Mouse (Mus musculus) forebrain, embryonic 14.5 days (tissue): ENCODE measurements around the gene Foxl1. TPM values are rescaled to one million over a fixed set of nuclear protein-coding genes. Genes with fewer than 3 reads are reported as not detected.

Experiments used
- ATAC-seq: fragments of 200-750 bp; cut with Nextera tagmentation; 2 replicates; pipeline ENCODE4 v1.8.0; 2017; ENCODE audit warnings: mild to moderate bottlenecking, moderate library complexity
- DNase-seq: peaks from one replicate; pipeline ENCODE4 v3.0.0-alpha.2; 2015; ENCODE audit warnings: low spot score
- H3K27ac ChIP-seq: fragments of 300-500 bp; sonication (generic); 2 replicates; pipeline ENCODE4 v1.5.1; 2014; ENCODE audit warnings: low read depth, mild to moderate bottlenecking, control low read depth, low read length, moderate library complexity
- H3K27me3 ChIP-seq: fragments of 300-500 bp; sonication (generic); replicated peaks from 2 replicates; pipeline ENCODE4 v1.6.1; 2014; ENCODE audit warnings: low read length, control low read depth, mixed read lengths; ENCODE audit not compliant: control insufficient read depth, insufficient read depth
- H3K36me3 ChIP-seq: fragments of 300-500 bp; sonication (generic); 2 replicates; pipeline ENCODE4 v1.6.1; 2014; ENCODE audit warnings: low read length, control low read depth; ENCODE audit not compliant: control insufficient read depth, insufficient read depth
- H3K4me1 ChIP-seq: fragments of 300-500 bp; sonication (generic); 2 replicates; pipeline ENCODE4 v1.6.1; 2014; ENCODE audit warnings: antibody characterized with exemption, low read length, control low read depth; ENCODE audit not compliant: control insufficient read depth, insufficient read depth
- H3K4me2 ChIP-seq: fragments of 300-500 bp; sonication (generic); 2 replicates; pipeline ENCODE4 v1.6.1; 2014; ENCODE audit warnings: mild to moderate bottlenecking, control low read depth, low read length
- H3K4me3 ChIP-seq: fragments of 300-500 bp; sonication (generic); 2 replicates; pipeline ENCODE4 v1.5.1; 2014; ENCODE audit warnings: low read depth, low read length, control low read depth
- H3K9ac ChIP-seq: fragments of 300-500 bp; sonication (generic); 2 replicates; pipeline ENCODE4 v1.6.1; 2014; ENCODE audit warnings: mild to moderate bottlenecking, low read length, control low read depth, moderate library complexity
- H3K9me3 ChIP-seq: fragments of 300-500 bp; sonication (generic); replicated peaks from 2 replicates; pipeline ENCODE4 v1.6.1; 2016; ENCODE audit warnings: low read length, control low read depth, mixed read lengths; ENCODE audit not compliant: control insufficient read depth
- WGBS: fragments of 180-500 bp; shearing (Covaris S2); extraction: QIAGEN DNeasy Blood & Tissue Kit; methylation state at CpG from one replicate; pipeline ENCODE4 v1.1.7; 2014; 5-methylcytosine and 5-hydroxymethylcytosine counted together
- polyA plus RNA-seq: library from polyadenylated mRNA; unstranded; fragments of >200 nt; fragmentation: Nextera tagmentation; extraction: Ambion mirVana; gene quantifications from 2 replicates; pipeline ENCODE4 v1.2.1, GENCODE M21; 2014

Foxl1 gene
- polyA plus RNA-seq, 1 experiment from 2014 or later: 0.13 TPM

- Histone ChIP-seq H3K36me3 (no peaks in the 10 kb centered on the region), H3K27me3 (peaks cover 49% of the 10 kb centered on the region), H3K4me3 (no peak overlapping the region), H3K27ac (no peak overlapping the region), H3K9ac (no peak overlapping the region), H3K4me1 (no peaks in the 10 kb centered on the region; the same call in 1 of the 2 replicates), H3K4me2 (no peak overlapping the region), H3K9me3 (no peaks in the 10 kb centered on the region)
- peak; percentile 95 for DNase-seq
- ATAC-seq: peak; percentile 56
- WGBS: under 1% methylated on average over 21 of the region's 21 CpGs
Measured at GRCm38 (mm10) chr8:121113261-121113660, 14.5 kb upstream of the Foxl1 start.

GRCm38 (mm10) chr8:121115136-121115535, 12.6 kb upstream of the Foxl1 start:
- under 1% methylated on average over 25 of the region's 25 CpGs for WGBS
- DNase-seq: no peak

GRCm38 (mm10) chr8:121115948-121116347, 11.8 kb upstream of the Foxl1 start, which contains the start of gene Foxc2:
Foxc2 (plus strand) TSS chr8:121116171.
- H3K4me2 ChIP-seq: peak within 1 kb of the TSS; percentile 55
- 0 out of 2 replicates have a peak within 1 kb of the TSS, but pooled peaks have one; percentile 35 for H3K9ac ChIP-seq
- no peaks in the 10 kb centered on the region for H3K9me3 ChIP-seq
- 0% methylated on average over 25 of the region's 25 CpGs for WGBS
- H3K36me3 ChIP-seq: no peaks in the 10 kb centered on the region
- peaks cover 76% of the 10 kb centered on the region for H3K27me3 ChIP-seq
- no peak within 1 kb of the TSS for H3K27ac ChIP-seq
- H3K4me1 ChIP-seq: no peaks in the 10 kb centered on the region
- peak within 1 kb of the TSS; percentile 29 for H3K4me3 ChIP-seq
- ATAC-seq (peak; percentile 63; the same call in 1 of the 2 replicates), DNase-seq (peak; percentile 92)

More at GRCm38 (mm10) chr8:121115136-121115535, 12.6 kb upstream of the Foxl1 start:
- Histone ChIP-seq H3K36me3 (no peaks in the 10 kb centered on the region), H3K27me3 (peaks cover 68% of the 10 kb centered on the region), H3K4me1 (no peaks in the 10 kb centered on the region), H3K4me2 (no peak overlapping the region), H3K9me3 (no peaks in the 10 kb centered on the region), H3K9ac (no peak overlapping the region), H3K4me3 (no peak overlapping the region), H3K27ac (no peak overlapping the region)
- ATAC-seq: no peak

DNA sequence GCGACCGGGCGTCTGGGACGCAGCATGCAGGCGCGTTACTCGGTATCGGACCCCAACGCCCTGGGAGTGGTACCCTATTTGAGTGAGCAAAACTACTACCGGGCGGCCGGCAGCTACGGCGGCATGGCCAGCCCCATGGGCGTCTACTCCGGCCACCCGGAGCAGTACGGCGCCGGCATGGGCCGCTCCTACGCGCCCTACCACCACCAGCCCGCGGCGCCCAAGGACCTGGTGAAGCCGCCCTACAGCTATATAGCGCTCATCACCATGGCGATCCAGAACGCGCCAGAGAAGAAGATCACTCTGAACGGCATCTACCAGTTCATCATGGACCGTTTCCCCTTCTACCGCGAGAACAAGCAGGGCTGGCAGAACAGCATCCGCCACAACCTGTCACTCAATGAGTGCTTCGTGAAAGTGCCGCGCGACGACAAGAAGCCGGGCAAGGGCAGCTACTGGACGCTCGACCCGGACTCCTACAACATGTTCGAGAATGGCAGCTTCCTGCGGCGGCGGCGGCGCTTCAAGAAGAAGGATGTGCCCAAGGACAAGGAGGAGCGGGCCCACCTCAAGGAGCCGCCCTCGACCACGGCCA, 11.1 kb upstream of the Foxl1 start:
- ATAC-seq (no peak), DNase-seq (no peak)
- Histone ChIP-seq H3K4me3 (peak overlapping the region; percentile 29), H3K27me3 (peaks cover 83% of the 10 kb centered on the region), H3K27ac (no peak overlapping the region), H3K9ac (no peak overlapping the region), H3K4me2 (peak overlapping the region; percentile 55), H3K9me3 (no peaks in the 10 kb centered on the region), H3K36me3 (no peaks in the 10 kb centered on the region), H3K4me1 (no peaks in the 10 kb centered on the region)
- 1% methylated on average over 55 of the region's 55 CpGs for WGBS

- no peaks in the 10 kb centered on the region for H3K36me3 ChIP-seq
- peaks cover 89% of the 10 kb centered on the region for H3K27me3 ChIP-seq
- ATAC-seq: no peak
- peak overlapping the region; percentile 9; the same call in 1 of the 2 replicates for H3K4me2 ChIP-seq
- H3K9me3 ChIP-seq: no peaks in the 10 kb centered on the region
- under 1% methylated on average over 62 of the region's 62 CpGs for WGBS
- H3K27ac ChIP-seq: no peak overlapping the region
- no peak for DNase-seq
- no peaks in the 10 kb centered on the region for H3K4me1 ChIP-seq
- no peak overlapping the region for H3K9ac ChIP-seq
- peak overlapping the region; percentile 29 for H3K4me3 ChIP-seq
Measured at GRCm38 (mm10) chr8:121117186-121117651, 10.5 kb upstream of the Foxl1 start.

DNA sequence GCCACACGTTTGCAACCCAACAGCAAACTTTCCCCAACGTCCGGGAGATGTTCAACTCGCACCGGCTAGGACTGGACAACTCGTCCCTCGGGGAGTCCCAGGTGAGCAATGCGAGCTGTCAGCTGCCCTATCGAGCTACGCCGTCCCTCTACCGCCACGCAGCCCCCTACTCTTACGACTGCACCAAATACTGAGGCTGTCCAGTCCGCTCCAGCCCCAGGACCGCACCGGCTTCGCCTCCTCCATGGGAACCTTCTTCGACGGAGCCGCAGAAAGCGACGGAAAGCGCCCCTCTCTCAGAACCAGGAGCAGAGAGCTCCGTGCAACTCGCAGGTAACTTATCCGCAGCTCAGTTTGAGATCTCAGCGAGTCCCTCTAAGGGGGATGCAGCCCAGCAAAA, 9.8 kb upstream of the Foxl1 start:
- no peak overlapping the region for H3K9ac ChIP-seq
- WGBS: 1% methylated on average over 27 of the region's 28 CpGs

GRCm38 (mm10) chr8:121118634-121119420, 8.9 kb upstream of the Foxl1 start:
- no peak overlapping the region for H3K4me2 ChIP-seq
- peaks cover 99% of the 10 kb centered on the region for H3K27me3 ChIP-seq
- ATAC-seq (no peak), DNase-seq (no peak)
- no peak overlapping the region for H3K27ac ChIP-seq
- H3K36me3 ChIP-seq: no peaks in the 10 kb centered on the region
- no peaks in the 10 kb centered on the region for H3K9me3 ChIP-seq
- WGBS: 3% methylated on average over 18 of the region's 18 CpGs
- H3K9ac ChIP-seq: no peak overlapping the region
- H3K4me3 ChIP-seq: no peak overlapping the region
- no peaks in the 10 kb centered on the region for H3K4me1 ChIP-seq

More for the DNA sequence above, 9.8 kb upstream of the Foxl1 start:
- Histone ChIP-seq H3K36me3 (no peaks in the 10 kb centered on the region), H3K4me2 (peak overlapping the region; percentile 9; the same call in 1 of the 2 replicates), H3K27ac (no peak overlapping the region), H3K9me3 (no peaks in the 10 kb centered on the region), H3K27me3 (peaks cover 96% of the 10 kb centered on the region), H3K4me3 (peak overlapping the region; percentile 29; the same call in 1 of the 2 replicates), H3K4me1 (no peaks in the 10 kb centered on the region)
- DNase-seq: no peak
- ATAC-seq: no peak

- Histone ChIP-seq H3K36me3 (no peaks in the 10 kb centered on the region), H3K4me3 (no peak overlapping the region), H3K27ac (no peak overlapping the region), H3K9ac (no peak overlapping the region), H3K4me2 (no peak overlapping the region), H3K9me3 (no peaks in the 10 kb centered on the region), H3K4me1 (no peaks in the 10 kb centered on the region), H3K27me3 (peaks cover 98% of the 10 kb centered on the region)
- DNase-seq: no peak
- 2% methylated on average over 12 of the region's 12 CpGs for WGBS
- ATAC-seq: no peak
Measured at GRCm38 (mm10) chr8:121119635-121120455, 7.9 kb upstream of the Foxl1 start.
